Mouse (Mus musculus): ENCODE measurements around the gene Slc38a2.

DNA sequence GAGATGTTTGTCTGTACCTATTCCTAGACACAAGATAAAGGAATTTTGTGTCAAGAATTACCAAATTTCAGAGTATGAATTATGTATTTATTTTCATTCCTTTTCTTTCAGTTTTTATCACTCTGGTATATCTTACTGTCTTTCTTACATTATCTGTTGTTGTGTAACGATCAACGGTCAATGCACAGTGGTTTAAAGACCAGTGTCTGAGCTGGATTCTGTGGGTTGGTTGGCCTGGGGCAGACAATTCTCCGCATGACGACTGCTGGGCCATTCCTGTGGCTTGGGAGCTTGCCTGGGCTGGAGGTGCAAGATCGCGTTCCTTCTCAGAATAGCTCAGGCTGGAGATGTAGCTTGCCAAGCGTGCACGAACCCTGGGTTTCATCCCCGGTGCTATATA is 30.3 kb upstream of the Slc38a2 start:
- TF ChIP-seq CTCF (IDR thresholded peaks at IDR 0.05; ENCODE audit: low read depth, low read length) (no peak), POLR2A (IDR thresholded peaks at IDR 0.05; ENCODE audit: extremely low read depth, insufficient read depth, low read length) (no peak)

All from liver, adult 2 months (tissue).